ENCODE assay signal across 8 mouse cellular contexts in genomic region chr17:26466741-26467150, GRCm38 (mm10). TPM values are rescaled to one million over a fixed set of nuclear protein-coding genes. Genes with fewer than 3 reads are reported as not detected.
DNase-seq lines count a peak whose midpoint lies in the region; ATAC-seq and TF ChIP-seq lines count a peak whose summit lies in the region.

No protein-coding gene starts in this region.

- no peaks in the 10 kb centered on the region for H3K9me3 ChIP-seq in CH12.LX (replicated peaks; ENCODE audit: low read length)
- H3K9me3 ChIP-seq in forebrain, embryonic 11.5 days (ENCODE audit: control insufficient read depth, low read length), result no peaks in the 10 kb centered on the region

- no peak overlapping the region for H3K4me2 ChIP-seq in CH12.LX (ENCODE audit: insufficient read depth, low read depth, poor library complexity, severe bottlenecking)
- no peak overlapping the region for H3K4me2 ChIP-seq in forebrain, embryonic 11.5 days (ENCODE audit: low read depth, low read length, severe bottlenecking)

- H3K9ac ChIP-seq in CH12.LX (ENCODE audit: insufficient read depth, low read depth), result no peak overlapping the region
- no peak overlapping the region for H3K9ac ChIP-seq in forebrain, embryonic 11.5 days (ENCODE audit: low read length)

- intact Hi-C loops in heart, postnatal 14 days (cut with DNase I), result loop anchor here (1.0 to 5.0 kb wide), 4 partner anchors 42 to 172 kb away; no protein-coding TSS in a partner anchor

- peak; percentile 61 to 88 for TF ChIP-seq CTCF in CH12.LX (conservative IDR thresholded peaks at IDR 0.05 in 1 of 2, IDR thresholded peaks at IDR 0.05 in 1 of 2; ENCODE audit: low read depth in 2 of 2, low read length in 2 of 2)
- peak; percentile 94 for TF ChIP-seq CTCF in brain, embryonic 14.5 days (IDR thresholded peaks at IDR 0.05; ENCODE audit: borderline replicate concordance, extremely low read depth, insufficient read depth, insufficient read length)
- peak; percentile 96 for TF ChIP-seq CTCF in lung, adult 2 months (IDR thresholded peaks at IDR 0.05; ENCODE audit: insufficient read depth, low read length)

- peak; percentile 42; the same call in 1 of the 2 replicates for ATAC-seq in forebrain, embryonic 11.5 days (replicated peaks; ENCODE audit: low FRiP score)

- H3K4me1 ChIP-seq in CH12.LX (ENCODE audit: control insufficient read depth in 1 of 2, insufficient read depth in 2 of 2), result peaks cover 2% of the 10 kb centered on the region in 2 experiments; a peak in 2 of 4 replicates
- H3K4me1 ChIP-seq in forebrain, embryonic 11.5 days (replicated peaks; ENCODE audit: control insufficient read depth, insufficient read depth, low read length), result no peaks in the 10 kb centered on the region
- peaks cover 11% of the 10 kb centered on the region for H3K4me1 ChIP-seq in lung, adult 2 months (ENCODE audit: control insufficient read depth, insufficient read depth, low read length)

- no peak for TF ChIP-seq POLR2A in CH12.LX (IDR thresholded peaks at IDR 0.05; ENCODE audit: low read depth, low read length)
- TF ChIP-seq POLR2A in brain, embryonic 14.5 days (IDR thresholded peaks at IDR 0.05; ENCODE audit: borderline replicate concordance, extremely low read depth, insufficient read depth, insufficient read length, poor library complexity, severe bottlenecking), result no peak
- no peak for TF ChIP-seq POLR2A in lung, adult 2 months (IDR thresholded peaks at IDR 0.05; ENCODE audit: borderline replicate concordance, extremely low read depth, low read depth, low read length)

- H3K27ac ChIP-seq in CH12.LX (ENCODE audit: insufficient read depth, low read depth), result no peak overlapping the region
- H3K27ac ChIP-seq in forebrain, embryonic 11.5 days (ENCODE audit: low read depth, low read length), result no peak overlapping the region

- 9% methylated on average over 4 of the region's 4 CpGs for WGBS in forebrain, embryonic 11.5 days
- 20% methylated on average over 4 of the region's 4 CpGs for WGBS in lung, adult 2 months

- no peaks in the 10 kb centered on the region for H3K79me2 ChIP-seq in CH12.LX (replicated peaks; ENCODE audit: control insufficient read depth, extremely low read depth, insufficient read depth, poor library complexity, severe bottlenecking)

- dilution Hi-C loops in CH12.LX (cut with MboI; ENCODE audit: extremely low pct_ligation_motif_present, extremely low pct_unique_long_range_greater_than_20kb, low sequenced_read_pairs), result no loop called here

- H3K4me3 ChIP-seq in CH12.LX (replicated peaks in 1 of 3; ENCODE audit: low read depth in 2 of 3, low read length in 2 of 3, poor library complexity in 1 of 3), result no peak overlapping the region
- H3K4me3 ChIP-seq in forebrain, embryonic 11.5 days (ENCODE audit: low read depth, low read length), result no peak overlapping the region
- no peak overlapping the region for H3K4me3 ChIP-seq in lung, adult 2 months (replicated peaks; ENCODE audit: extremely low read depth, low read depth, low read length)

- TF ChIP-seq RAD21 in CH12.LX (IDR thresholded peaks at IDR 0.05; ENCODE audit: low read depth, low read length), result peak; percentile 88

- peak; percentile 67 for DNase-seq in CH12.LX (ENCODE audit: extremely low read depth)
- peak; percentile 85 for DNase-seq in brain, embryonic 14.5 days (ENCODE audit: low read depth)
- DNase-seq in forebrain, embryonic 11.5 days (ENCODE audit: low spot score), result peak; percentile 88
- DNase-seq in heart, postnatal 14 days, result peak; percentile 88 to 90
- DNase-seq in layer of hippocampus, adult 11-12 months (ENCODE audit: low spot score), result peak; percentile 82
- peak; percentile 80 for DNase-seq in lung, adult 2 months
- DNase-seq in ovary, postnatal 36 days (ENCODE audit: low spot score), result peak; percentile 74
- peak; percentile 83 for DNase-seq in thymus, postnatal 14 days

- peaks cover 14% of the 10 kb centered on the region for H3K27me3 ChIP-seq in CH12.LX (replicated peaks)
- no peaks in the 10 kb centered on the region for H3K27me3 ChIP-seq in forebrain, embryonic 11.5 days (ENCODE audit: control insufficient read depth, insufficient read depth, low read length)

- H3K36me3 ChIP-seq in CH12.LX (replicated peaks in 1 of 2; ENCODE audit: control insufficient read depth in 1 of 2, insufficient read depth in 1 of 2, low read length in 1 of 2), result no peaks in the 10 kb centered on the region
- no peaks in the 10 kb centered on the region for H3K36me3 ChIP-seq in forebrain, embryonic 11.5 days (ENCODE audit: control insufficient read depth, insufficient read depth, low read length)

- TF ChIP-seq EP300 in CH12.LX (IDR thresholded peaks at IDR 0.05; ENCODE audit: low read length), result no peak

- in situ Hi-C loops in CH12.LX (cut with MboI; ENCODE audit: low pct_ligation_motif_present, low pct_unique_long_range_greater_than_20kb, low sequenced_read_pairs), result no loop called here

TF ChIP-seq in CH12.LX, 34 proteins besides CTCF, POLR2A, EP300 and RAD21:
- peak; percentile 82 for TF ChIP-seq ZC3H11A (IDR thresholded peaks at IDR 0.05; ENCODE audit: low read depth, low read length)
- no peak for TF ChIP-seq JUND (conservative IDR thresholded peaks at IDR 0.05; ENCODE audit: low read depth, low read length)
- TF ChIP-seq PAX5 (IDR thresholded peaks at IDR 0.05; ENCODE audit: low read length), result no peak
- TF ChIP-seq POLR2AphosphoS2 (IDR thresholded peaks at IDR 0.05; ENCODE audit: low read depth, low read length), result no peak
- TF ChIP-seq MAFK (IDR thresholded peaks at IDR 0.05; ENCODE audit: insufficient replicate concordance, low read length), result no peak
- TF ChIP-seq MYC (IDR thresholded peaks at IDR 0.05; ENCODE audit: low read depth, low read length), result no peak
- TF ChIP-seq UBTF (IDR thresholded peaks at IDR 0.05; ENCODE audit: low read depth, low read length), result no peak
- TF ChIP-seq CHD1 (IDR thresholded peaks at IDR 0.05; ENCODE audit: low read depth, low read length), result no peak
- no peak for TF ChIP-seq ZNF384 (IDR thresholded peaks at IDR 0.05; ENCODE audit: low read depth, low read length)
- no peak for TF ChIP-seq ZMIZ1 (IDR thresholded peaks at IDR 0.05; ENCODE audit: low read depth, low read length)
- no peak for TF ChIP-seq USF1 (IDR thresholded peaks at IDR 0.05; ENCODE audit: low read depth, low read length)
- peak; percentile 89 for TF ChIP-seq SMC3 (IDR thresholded peaks at IDR 0.05; ENCODE audit: low read depth, low read length)
- 0 out of 2 replicates have a peak, but pooled peaks have one; percentile 25 for TF ChIP-seq IRF4 (IDR thresholded peaks at IDR 0.05; ENCODE audit: low read depth, low read length)
- no peak for TF ChIP-seq TBP (conservative IDR thresholded peaks at IDR 0.05; ENCODE audit: low read depth, low read length)
- no peak for TF ChIP-seq NRF1 (IDR thresholded peaks at IDR 0.05; ENCODE audit: low read depth, low read length)

RNA-seq across cellular contexts. Expression of gene Neurl1b, which starts 52.1 kb away (rescaled TPM):
- total RNA-seq in CH12.LX (2012; rRNA removed), result 0.17 and 0.25 TPM in 2 replicates
- not detected in 2 replicates for total RNA-seq in CH12.LX (2014; rRNA removed)
- polyA plus RNA-seq in CH12.LX (2012; ENCODE audit: insufficient read length, low read depth), result not detected in 2 replicates
- polyA plus RNA-seq in brain, embryonic 14.5 days (2012; rRNA removed), result 11.7 and 12.2 TPM in 2 replicates
- 0.35 and 0.45 TPM in 2 replicates for polyA plus RNA-seq in forebrain, embryonic 11.5 days (2014; fragmentation: Nextera tagmentation; extraction: Ambion mirVana)
- total RNA-seq in heart, postnatal 14 days (2021), result 10 to 100 TPM in 1 of 2 experiments, 1 to 10 TPM in 1; 8.9 to 12.3 TPM
- 14.5 and 38.8 TPM in 2 replicates for polyA plus RNA-seq in lung, adult 2 months (2012; rRNA removed)
